Mouse (Mus musculus) lung, adult 2 months (tissue): ENCODE measurements at regions not wholly inside any gene's neighbourhood (a gene's known extent, or its start where the extent isn't known, plus 50 kb on each side); places are given as distances from the start of the nearest gene placed in this dataset.

Experiments
- CTCF ChIP-seq: fragments of 200-500 bp; IDR thresholded peaks from 2 replicates; pipeline ENCODE4 v1.5.1; 2011; ENCODE audit warnings: mild to moderate bottlenecking, low read length, control low read depth; ENCODE audit not compliant: insufficient read depth
- POLR2A ChIP-seq: fragments of 200-500 bp; IDR thresholded peaks from 2 replicates; pipeline ENCODE4 v1.6.1; 2011; ENCODE audit warnings: low read depth, mild to moderate bottlenecking, control low read depth, low read length, borderline replicate concordance; ENCODE audit errors: extremely low read depth

DNA sequence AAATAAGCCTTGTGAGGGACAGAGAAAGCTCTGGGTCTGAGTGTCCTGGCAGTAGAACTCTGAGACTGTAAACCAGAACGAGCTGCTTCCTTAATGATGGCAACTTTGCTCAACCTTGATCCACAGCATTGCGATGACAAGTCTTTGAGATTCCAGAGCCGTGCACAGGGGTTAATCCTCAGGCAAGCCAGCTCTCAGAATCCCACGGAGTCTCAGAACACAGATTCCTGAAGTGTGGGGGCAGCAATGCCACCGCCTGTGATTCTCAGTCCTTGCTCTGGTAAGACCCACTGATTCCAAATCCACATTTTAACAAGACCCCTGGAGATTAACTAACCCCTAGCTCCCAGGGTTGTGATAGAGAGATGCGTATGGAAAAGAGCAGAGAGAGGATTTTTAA lies 255.5 kb upstream of the AI593442 start:
- no peak for TF ChIP-seq POLR2A
- TF ChIP-seq CTCF, result no peak
